Mouse (Mus musculus) olfactory bulb, adult 2 months (tissue): ENCODE results near the gene Mrpl23.

ENCODE experiments used
- CTCF ChIP-seq: fragments of 200-500 bp; IDR thresholded peaks from 2 replicates; pipeline ENCODE4 v1.5.1; 2012; ENCODE audit warnings: low read depth, mild to moderate bottlenecking, low read length, moderate library complexity; ENCODE audit not compliant: insufficient read depth
- POLR2A ChIP-seq: fragments of 200-500 bp; IDR thresholded peaks from 2 replicates; pipeline ENCODE4 v1.6.1; 2012; ENCODE audit warnings: mild to moderate bottlenecking, low read depth, low read length, moderate library complexity; ENCODE audit not compliant: insufficient read depth

GRCm38 (mm10) chr7:142498575-142498974, 33.9 kb upstream of the Mrpl23 start, which contains the start of gene Tnnt3:
- TF ChIP-seq POLR2A (no peak), CTCF (no peak)
